ENCODE assay signal across 16 mouse cellular contexts in the genomic region with DNA sequence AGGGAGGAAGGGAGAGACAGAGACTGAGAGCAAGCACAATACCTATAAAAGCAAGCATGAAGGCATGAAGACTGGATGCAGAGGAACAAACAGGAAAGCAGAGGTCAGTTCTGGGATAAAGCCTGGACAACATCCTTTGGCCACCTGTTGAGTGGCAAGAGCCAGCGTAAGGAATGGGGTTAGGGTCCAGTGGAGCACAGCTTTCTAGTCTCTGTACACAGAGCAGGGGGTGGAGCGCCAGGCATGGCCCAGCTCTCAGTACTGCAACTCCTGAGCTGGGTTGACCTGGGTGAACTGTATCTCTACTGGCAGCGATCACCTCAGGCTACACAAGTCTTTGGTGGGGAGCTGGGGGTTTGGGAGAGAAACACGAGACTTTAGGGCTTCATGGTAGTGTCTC. TPM values are rescaled to one million over a fixed set of nuclear protein-coding genes. Genes with fewer than 3 reads are reported as not detected.
DNase-seq lines count a peak whose midpoint lies in the region; ATAC-seq and TF ChIP-seq lines count a peak whose summit lies in the region.
"Had no signal": no experiment of that assay in that cellular context is flagged by ENCODE, and none has a peak within 500 bp of the region (broad histone marks: within the 10 kb centered on the region; RNA-seq: fewer than 3 reads in every experiment).

No protein-coding gene starts in this region.

- H3K4me1 ChIP-seq in heart, adult 2 months (ENCODE audit: control insufficient read depth, insufficient read depth, low read length), result peaks cover 28% of the 10 kb centered on the region
- peaks cover 73% of the 10 kb centered on the region for H3K4me1 ChIP-seq in heart, embryonic 16.5 days (ENCODE audit: control insufficient read depth, insufficient read depth, low read length)
- peaks cover 14% of the 10 kb centered on the region for H3K4me1 ChIP-seq in stomach, embryonic 16.5 days (ENCODE audit: control insufficient read depth, insufficient read depth, low read length)
- H3K4me1 ChIP-seq in stomach, postnatal 0 days (replicated peaks; ENCODE audit: control insufficient read depth, insufficient read depth), result 0 out of 2 replicates have a peak, but pooled peaks cover 2% of the 10 kb centered on the region

- H3K27me3 ChIP-seq in heart, adult 2 months (ENCODE audit: control insufficient read depth, insufficient read depth, low read length), result no peaks in the 10 kb centered on the region
- H3K27me3 ChIP-seq in heart, embryonic 16.5 days (ENCODE audit: control insufficient read depth, insufficient read depth, low read length), result no peaks in the 10 kb centered on the region
- H3K27me3 ChIP-seq in stomach, embryonic 16.5 days (ENCODE audit: control insufficient read depth, insufficient read depth, low read length), result no peaks in the 10 kb centered on the region
- H3K27me3 ChIP-seq in stomach, postnatal 0 days (ENCODE audit: control insufficient read depth, insufficient read depth, low read length), result no peaks in the 10 kb centered on the region
- H3K27me3 ChIP-seq: embryonic facial prominence, embryonic 15.5 days; limb, embryonic 13.5 days; lung, embryonic 15.5 days had no signal

- H3K79me2 ChIP-seq in heart, adult 2 months (replicated peaks; ENCODE audit: control insufficient read depth, insufficient read depth, low read length), result no peaks in the 10 kb centered on the region; the same call in 1 of the 2 replicates

- 89% methylated on average over 4 of the region's 4 CpGs for whole genome bisulfite sequencing in heart, adult 2 months
- WGBS in heart, embryonic 16.5 days, result 85% methylated on average over 4 of the region's 4 CpGs
- 77% methylated on average over 4 of the region's 4 CpGs for whole genome bisulfite sequencing in stomach, embryonic 16.5 days
- 81% methylated on average over 4 of the region's 4 CpGs for WGBS in stomach, postnatal 0 days

- no peaks in the 10 kb centered on the region for H3K9me3 ChIP-seq in heart, embryonic 16.5 days (replicated peaks; ENCODE audit: control insufficient read depth, low read length)
- no peaks in the 10 kb centered on the region for H3K9me3 ChIP-seq in stomach, embryonic 16.5 days (replicated peaks; ENCODE audit: control insufficient read depth, low read length)
- no peaks in the 10 kb centered on the region for H3K9me3 ChIP-seq in stomach, postnatal 0 days (ENCODE audit: control insufficient read depth, low read length)
- H3K9me3 ChIP-seq: embryonic facial prominence, embryonic 15.5 days; limb, embryonic 13.5 days; lung, embryonic 15.5 days; neural tube, embryonic 12.5 days had no signal

- H3K9ac ChIP-seq in heart, adult 2 months (ENCODE audit: low read depth, low read length), result peak overlapping the region; percentile 15; the same call in 1 of the 2 replicates
- H3K9ac ChIP-seq in heart, embryonic 16.5 days (ENCODE audit: low read length), result peak overlapping the region; percentile 46
- no peak overlapping the region for H3K9ac ChIP-seq in stomach, embryonic 16.5 days (ENCODE audit: low read length)
- no peak overlapping the region; the same call in 1 of the 2 replicates for H3K9ac ChIP-seq in stomach, postnatal 0 days (ENCODE audit: low read length)
- H3K9ac ChIP-seq: embryonic facial prominence, embryonic 15.5 days; limb, embryonic 13.5 days; lung, embryonic 15.5 days; neural tube, embryonic 12.5 days had no signal

- peak overlapping the region; percentile 84 for H3K27ac ChIP-seq in heart, adult 2 months
- H3K27ac ChIP-seq in heart, embryonic 16.5 days (ENCODE audit: low read length), result peak overlapping the region; percentile 97
- no peak overlapping the region for H3K27ac ChIP-seq in stomach, embryonic 16.5 days (ENCODE audit: low read length)
- H3K27ac ChIP-seq in stomach, postnatal 0 days (replicated peaks), result no peak overlapping the region
- H3K27ac ChIP-seq: embryonic facial prominence, embryonic 15.5 days; limb, embryonic 13.5 days; lung, embryonic 15.5 days; neural tube, embryonic 12.5 days had no signal

- no peak overlapping the region for H3K4me2 ChIP-seq in heart, embryonic 16.5 days (ENCODE audit: low read depth, low read length)
- no peak overlapping the region for H3K4me2 ChIP-seq in stomach, embryonic 16.5 days (ENCODE audit: low read depth, low read length)
- H3K4me2 ChIP-seq in stomach, postnatal 0 days (replicated peaks; ENCODE audit: low read depth), result no peak overlapping the region
- H3K4me2 ChIP-seq: embryonic facial prominence, embryonic 15.5 days; limb, embryonic 13.5 days; lung, embryonic 15.5 days; midbrain, embryonic 11.5 days; neural tube, embryonic 12.5 days had no signal

- no peak for ATAC-seq in heart, embryonic 16.5 days (replicated peaks; ENCODE audit: extremely low read depth, insufficient read depth, low FRiP score)
- ATAC-seq in stomach, embryonic 16.5 days (ENCODE audit: insufficient read depth, low FRiP score), result 0 out of 2 replicates have a peak, but pooled peaks have one; percentile 2
- no peak for ATAC-seq in stomach, postnatal 0 days (ENCODE audit: low FRiP score, low TSS enrichment)
- ATAC-seq: hindbrain, embryonic 16.5 days had no signal

- H3K36me3 ChIP-seq in heart, adult 2 months (ENCODE audit: control insufficient read depth, insufficient read depth, low read length), result peaks cover 5% of the 10 kb centered on the region; the same call in 1 of the 2 replicates
- no peaks in the 10 kb centered on the region for H3K36me3 ChIP-seq in heart, embryonic 16.5 days (ENCODE audit: control insufficient read depth, insufficient read depth)
- H3K36me3 ChIP-seq in stomach, embryonic 16.5 days (ENCODE audit: control insufficient read depth, insufficient read depth, low read length), result no peaks in the 10 kb centered on the region
- no peaks in the 10 kb centered on the region for H3K36me3 ChIP-seq in stomach, postnatal 0 days (ENCODE audit: control insufficient read depth, insufficient read depth, low read length)
- H3K36me3 ChIP-seq: embryonic facial prominence, embryonic 15.5 days; limb, embryonic 13.5 days; lung, embryonic 15.5 days; neural tube, embryonic 12.5 days had no signal

- no peak overlapping the region for H3K4me3 ChIP-seq in heart, adult 2 months
- H3K4me3 ChIP-seq in heart, embryonic 16.5 days (ENCODE audit: low read length), result no peak overlapping the region
- no peak overlapping the region for H3K4me3 ChIP-seq in stomach, embryonic 16.5 days (replicated peaks; ENCODE audit: low read length)
- no peak overlapping the region for H3K4me3 ChIP-seq in stomach, postnatal 0 days (ENCODE audit: low read depth, low read length)
- H3K4me3 ChIP-seq: embryonic facial prominence, embryonic 15.5 days; limb, embryonic 13.5 days; lung, embryonic 15.5 days; neural tube, embryonic 12.5 days had no signal

- no peak for TF ChIP-seq CTCF in heart, adult 2 months (IDR thresholded peaks at IDR 0.05)
- TF ChIP-seq CTCF in stomach, postnatal 0 days (IDR thresholded peaks at IDR 0.05; ENCODE audit: low read depth), result no peak

- no peak for TF ChIP-seq POLR2A in heart, adult 2 months (IDR thresholded peaks at IDR 0.05; ENCODE audit: insufficient read depth, low read depth, low read length)

- intact Hi-C loops in heart, adult 2 months (cut with DNase I), result loop anchor here (5.0 kb wide), 1 partner anchor 35 kb away; no protein-coding TSS in a partner anchor

- TF ChIP-seq EP300 in heart, adult 2 months (IDR thresholded peaks at IDR 0.05; ENCODE audit: insufficient read depth, low read depth, low read length), result no peak
- no peak for TF ChIP-seq EP300 in stomach, postnatal 0 days (optimal IDR thresholded peaks at IDR 0.05)

- DNase-seq in heart, adult 2 months, result no peak
- no peak for DNase-seq in heart, adult 9 months (ENCODE audit: low spot score in 2 of 2)
- DNase-seq in heart, adult 8-10 months (ENCODE audit: low spot score), result no peak
- no peak for DNase-seq in stomach, postnatal 0 days (ENCODE audit: low spot score)
- DNase-seq in neural tube, embryonic 10.5 days (ENCODE audit: extremely low spot score, low spot score), result no peak
- DNase-seq: gastrocnemius, postnatal 10 days; right cerebral cortex, adult 18-20 months; thymus, postnatal 25 days had no signal

RNA-seq across cellular contexts. Expression of gene Arl6ip4, which starts 56.4 kb away (rescaled TPM):
- 10 to 100 TPM; 34.2 to 41.5 TPM for total RNA-seq in heart, adult 2 months (2021)
- 16.9 and 17.5 TPM in 2 replicates for polyA plus RNA-seq in heart, adult 2 months (2012; rRNA removed)
- 72.6 and 78.1 TPM in 2 replicates for polyA plus RNA-seq in heart, embryonic 16.5 days (2015; fragmentation: Nextera tagmentation; extraction: Ambion mirVana)
- total RNA-seq in heart, adult 8-10 months (2022), result 10 to 100 TPM; 34.8 to 38.4 (median 37.4) TPM
- 76.1 and 81.6 TPM in 2 replicates for polyA plus RNA-seq in stomach, embryonic 16.5 days (2015; fragmentation: Nextera tagmentation; extraction: Ambion mirVana)
- 77.1 and 78.9 TPM in 2 replicates for polyA plus RNA-seq in stomach, postnatal 0 days (2015; fragmentation: Nextera tagmentation; extraction: Ambion mirVana)

Comparison
In these comparisons a context has a peak if more than half of its experiments do, and no peak if none do; other contexts are left out.
1. H3K27ac ChIP-seq: peak in heart, adult 2 months (single experiment) and heart, embryonic 16.5 days (single experiment); none in stomach, embryonic 16.5 days (single experiment) and stomach, postnatal 0 days (single experiment).
2. H3K9ac ChIP-seq: peak in heart, adult 2 months (single experiment) and heart, embryonic 16.5 days (single experiment); none in stomach, embryonic 16.5 days (single experiment) and stomach, postnatal 0 days (single experiment).